Mouse (Mus musculus) embryonic fibroblast, embryonic 13.5 days (primary cell): ENCODE data around the gene Dhx38.

Experiments
- CTCF ChIP-seq: IDR thresholded peaks from 2 replicates; pipeline ENCODE4 v1.5.1; 2011; ENCODE audit warnings: mild to moderate bottlenecking, control low read depth, low read length, moderate library complexity, borderline replicate concordance; ENCODE audit not compliant: insufficient read depth
- POLR2A ChIP-seq: IDR thresholded peaks from 2 replicates; pipeline ENCODE4 v1.6.1; 2011; ENCODE audit warnings: low read depth, mild to moderate bottlenecking, control low read depth, low read length, moderate library complexity

- TF ChIP-seq CTCF (no peak), POLR2A (no peak)
These were observed 60.1 kb downstream of the Dhx38 start for GRCm38 (mm10) chr8:109505560-109505959.
